Mouse (Mus musculus): ENCODE measurements around the gene Chit1.

Chit1 gene

DNA sequence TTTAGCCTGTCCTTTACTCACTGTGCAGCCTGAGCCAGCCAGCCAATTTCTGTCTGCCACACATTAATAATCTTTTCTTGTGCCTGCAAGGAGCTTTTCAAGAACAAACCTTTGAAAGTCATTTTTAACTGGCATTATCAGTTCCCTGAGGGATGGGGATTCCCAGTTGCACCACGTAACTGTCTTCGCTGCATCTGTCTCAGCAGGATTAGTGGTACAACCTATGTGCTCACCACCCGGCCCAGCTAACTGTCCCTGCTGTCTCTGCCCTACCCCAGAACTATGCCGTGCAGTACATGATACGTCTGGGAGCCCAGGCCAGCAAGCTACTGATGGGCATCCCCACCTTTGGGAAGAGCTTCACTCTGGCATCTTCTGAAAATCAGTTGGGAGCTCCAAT lies 77.2 kb downstream of the Chit1 start:
- no peak for DNase-seq (ENCODE audit: low read depth, low spot score)

DNA sequence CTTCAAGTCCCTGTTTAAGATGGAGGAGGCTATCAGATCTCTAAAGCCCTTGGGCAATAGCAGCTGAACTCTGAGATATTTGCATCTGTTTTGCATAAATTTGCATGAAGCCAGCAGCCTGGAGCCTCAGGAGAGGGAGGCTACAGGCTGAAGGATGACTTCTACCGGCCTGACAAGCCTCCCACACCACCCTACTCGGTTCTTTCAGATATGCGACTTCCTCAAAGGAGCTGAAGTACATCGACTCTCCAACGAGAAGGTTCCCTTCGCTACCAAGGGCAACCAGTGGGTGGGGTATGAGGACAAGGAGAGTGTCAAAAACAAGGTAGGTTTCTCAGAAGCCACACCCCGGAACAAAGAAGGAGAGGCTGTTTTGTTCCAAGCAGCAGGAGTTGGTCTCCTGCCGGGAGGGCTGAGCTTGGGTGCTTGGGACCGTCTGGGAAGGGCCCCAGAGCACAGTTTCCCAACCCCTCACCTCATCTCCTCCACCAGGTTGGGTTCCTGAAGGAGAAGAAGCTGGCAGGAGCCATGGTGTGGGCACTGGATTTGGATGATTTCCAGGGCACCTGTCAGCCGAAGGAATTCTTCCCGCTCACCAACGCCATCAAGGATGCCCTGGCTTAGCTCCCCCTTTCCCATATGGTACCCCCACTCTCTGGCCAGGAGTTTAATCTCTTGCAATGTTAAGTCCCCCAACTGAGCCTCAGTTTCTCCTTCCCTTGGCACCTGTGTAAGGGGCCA lies 78.1 kb downstream of the Chit1 start:
- DNase-seq (ENCODE audit: low read depth, low spot score), result no peak

DNA sequence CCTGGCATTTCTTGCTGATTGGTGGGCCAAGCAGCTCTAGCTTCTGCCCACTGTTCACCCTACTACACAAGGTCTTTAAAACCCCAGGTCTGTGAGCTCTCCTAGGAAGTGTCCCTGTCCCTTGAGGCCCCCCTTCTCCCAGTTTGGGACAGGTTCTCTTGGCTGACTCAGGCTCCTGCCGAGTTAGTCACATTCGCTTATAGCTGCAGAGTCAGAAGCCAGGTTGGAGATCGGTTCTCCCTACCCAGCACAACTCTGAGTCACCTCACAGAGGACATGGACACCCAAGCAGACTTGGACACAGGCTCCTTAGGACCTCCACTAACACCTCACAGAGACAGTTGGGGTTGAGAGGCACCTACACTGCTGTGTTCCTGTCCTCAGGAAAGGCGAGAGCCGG lies 80.2 kb downstream of the Chit1 start:
- peak; percentile 66 for DNase-seq (ENCODE audit: low read depth, low spot score)

DNA sequence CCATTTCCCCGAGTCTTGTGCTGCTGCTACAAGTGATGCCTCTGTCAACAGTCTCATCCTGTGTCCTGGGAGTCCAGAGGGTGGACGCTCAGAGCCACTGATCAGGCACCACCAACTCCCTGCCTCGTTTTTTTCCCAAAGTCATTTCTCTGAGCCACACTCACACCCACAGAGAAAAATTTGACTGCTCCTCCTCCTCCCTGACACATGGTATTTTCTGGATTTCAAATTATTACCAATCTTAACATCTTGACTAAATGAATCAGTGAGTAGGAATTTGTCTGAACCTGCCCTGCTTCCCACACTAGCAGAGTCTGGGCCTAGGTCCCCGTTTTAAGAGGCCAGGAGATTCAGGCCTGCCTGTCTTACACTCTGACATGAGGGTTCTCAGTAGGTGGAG lies 81.0 kb downstream of the Chit1 start:
- DNase-seq (ENCODE audit: low read depth, low spot score), result no peak

DNA sequence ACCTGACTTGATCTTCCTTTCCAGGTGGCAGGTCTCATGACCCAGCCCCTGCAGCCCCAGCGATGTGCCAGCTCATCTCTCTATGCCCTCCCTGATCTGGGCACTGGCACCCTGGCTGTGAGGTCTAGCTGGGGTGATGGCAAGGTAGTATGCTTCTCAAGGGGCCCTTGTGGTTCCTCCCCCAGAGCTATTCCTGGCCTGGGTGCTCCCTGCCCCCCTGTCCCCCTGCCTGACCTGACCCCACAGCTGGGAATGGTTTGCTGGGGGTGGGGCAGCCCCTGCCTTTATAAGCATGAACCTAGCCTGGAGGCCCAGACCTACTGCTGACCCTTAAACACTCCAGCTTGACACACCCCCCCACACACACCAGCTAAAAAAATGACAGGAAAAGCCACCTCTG lies 82.1 kb downstream of the Chit1 start, which contains the start of gene Mybph:
Gene Mybph, plus strand, starts transcription at position 323 of the 400 bp plus-strand sequence.
- peak; percentile 82 for DNase-seq (ENCODE audit: low read depth, low spot score)

DNA sequence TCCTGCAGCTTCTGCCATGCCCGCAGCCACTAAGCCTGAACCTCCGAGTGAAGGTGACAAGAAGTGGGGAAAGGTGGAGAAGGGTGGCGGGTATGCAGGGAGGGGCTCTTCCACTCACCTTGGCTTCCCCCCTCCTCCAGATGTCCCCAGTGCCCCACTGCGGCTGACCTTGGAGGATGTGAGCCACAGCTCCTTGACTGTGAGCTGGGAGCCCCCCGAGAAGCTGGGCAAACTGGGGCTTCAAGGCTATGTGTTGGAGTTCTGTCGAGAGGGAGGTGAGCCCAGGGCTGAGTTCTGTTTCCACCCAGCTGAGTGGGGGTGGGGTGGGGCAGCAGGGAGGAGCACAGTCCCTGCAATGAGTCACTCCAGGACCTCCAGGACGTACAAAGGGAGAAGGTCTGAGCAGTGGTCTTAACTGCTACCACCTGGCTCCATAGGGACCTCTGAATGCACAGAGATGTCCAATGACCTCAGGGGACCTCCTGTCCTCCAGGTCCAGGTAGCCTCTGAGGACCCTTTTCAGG lies 82.7 kb downstream of the Chit1 start:
- no peak for DNase-seq (ENCODE audit: low read depth, low spot score)

DNA sequence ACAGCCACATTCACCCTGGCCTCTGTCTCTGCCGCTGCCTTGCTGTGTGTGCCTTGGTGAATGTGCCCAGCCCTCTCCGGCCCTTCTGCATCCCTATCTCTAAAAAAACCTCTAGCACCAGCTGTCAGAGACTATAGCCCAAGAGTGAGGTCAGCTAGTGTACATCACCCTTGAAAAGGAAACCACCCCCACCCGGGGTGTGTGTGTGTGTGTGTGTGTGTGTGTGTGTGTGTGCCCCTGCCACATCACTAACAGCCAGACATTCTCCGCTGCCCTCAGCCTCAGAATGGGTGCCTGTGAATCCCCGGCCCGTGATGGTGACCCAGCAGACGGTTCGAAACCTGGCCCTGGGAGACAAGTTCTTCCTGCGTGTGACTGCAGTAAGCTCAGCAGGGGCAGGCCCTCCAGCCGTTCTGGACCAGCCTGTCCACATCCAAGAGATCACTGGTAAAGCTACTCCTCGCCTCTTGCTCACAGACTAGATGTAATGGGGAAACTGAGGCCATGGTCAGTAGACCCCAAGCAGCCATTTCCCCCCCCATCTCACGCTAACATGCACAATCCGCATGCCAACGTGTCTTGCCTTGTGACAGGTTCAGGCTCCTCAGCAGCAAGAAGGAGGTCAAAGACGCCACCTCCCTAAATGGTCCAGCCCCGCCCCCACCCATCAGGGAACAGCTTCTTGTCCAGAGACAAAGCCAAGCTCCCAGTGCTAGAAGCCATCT lies 83.4 kb downstream of the Chit1 start:
- peak; percentile 50 for DNase-seq (ENCODE audit: low read depth, low spot score)

DNA sequence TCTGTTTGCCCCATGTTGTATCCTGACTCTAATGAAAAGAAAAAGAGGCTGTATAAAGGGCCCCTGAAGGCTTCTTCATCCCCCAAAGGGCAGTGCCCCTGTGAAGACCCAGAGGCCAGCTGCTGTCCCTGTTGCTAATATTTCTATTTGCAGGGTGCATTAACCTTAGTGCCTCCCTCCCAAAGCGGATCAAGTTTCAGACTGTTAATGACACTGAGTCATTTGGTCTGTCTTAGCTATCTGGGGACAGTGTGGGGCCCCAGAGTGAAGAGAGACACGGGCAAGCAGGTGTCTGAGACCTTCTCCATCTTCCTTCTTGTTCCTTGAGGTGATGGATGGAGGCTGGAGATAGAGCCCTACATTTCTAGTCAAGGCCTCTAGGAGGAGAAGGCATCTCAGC lies 84.1 kb downstream of the Chit1 start:
- DNase-seq (ENCODE audit: low read depth, low spot score), result peak; percentile 68

DNA sequence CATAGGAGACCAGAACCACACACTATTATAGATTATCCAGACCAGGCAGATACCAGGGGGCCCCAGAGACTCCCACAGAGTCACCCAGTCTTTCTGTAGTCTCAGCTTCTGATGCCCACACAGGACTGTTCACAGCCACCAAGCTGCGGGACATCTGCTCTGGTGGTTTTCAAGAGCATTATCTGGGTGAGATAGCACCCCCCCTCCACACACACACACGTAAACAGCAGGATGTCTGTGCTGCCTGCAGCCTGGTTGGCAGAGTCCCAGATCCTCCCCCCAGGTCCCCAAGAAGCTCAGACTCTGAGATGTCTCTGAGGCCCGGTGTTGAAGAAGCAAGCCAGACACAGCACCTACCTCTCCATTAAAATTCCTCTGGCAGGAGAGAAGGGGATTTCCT lies 84.5 kb downstream of the Chit1 start:
- no peak for DNase-seq (ENCODE audit: low read depth, low spot score)

DNA sequence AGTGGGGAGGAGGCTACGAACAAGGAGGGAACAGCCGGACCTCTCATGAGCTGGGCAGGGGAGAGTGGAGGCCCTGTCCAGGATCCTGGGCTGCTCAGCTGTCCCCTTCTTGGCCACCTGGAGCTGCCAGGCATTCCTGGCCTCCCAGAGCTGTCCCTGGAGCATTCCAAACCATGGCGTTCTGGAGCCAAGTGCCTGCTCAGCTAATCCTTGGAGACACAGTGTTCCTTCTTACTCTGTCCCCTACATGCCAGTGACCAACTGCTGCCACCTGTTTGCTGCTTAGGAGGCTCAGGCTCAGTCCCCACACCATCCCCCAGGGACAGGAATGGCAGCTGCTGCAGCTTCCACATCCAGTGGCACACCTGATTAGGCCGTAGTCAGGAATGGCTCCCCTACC lies 84.9 kb downstream of the Chit1 start:
- peak; percentile 97 for DNase-seq (ENCODE audit: low read depth, low spot score)

DNA sequence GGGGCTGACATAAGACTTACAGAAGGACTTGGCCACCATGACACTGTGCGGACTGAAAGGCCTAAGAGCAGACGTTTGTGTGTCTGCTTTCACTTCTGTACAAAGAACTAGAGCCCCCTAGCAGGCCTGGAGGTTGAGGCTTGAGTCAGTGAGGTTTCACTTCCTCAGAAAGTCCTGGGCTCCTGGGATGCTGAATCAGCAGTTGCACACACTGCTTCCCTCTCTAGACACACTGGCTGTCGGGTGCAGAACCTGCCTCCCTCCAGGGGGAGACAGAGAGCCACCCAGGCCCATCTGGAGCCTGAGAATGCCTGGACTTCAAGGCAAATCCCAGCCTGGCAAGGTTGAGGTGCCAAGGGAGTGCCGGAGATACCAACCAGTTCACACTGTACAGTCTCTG lies 85.3 kb downstream of the Chit1 start:
- DNase-seq (ENCODE audit: low read depth, low spot score), result peak; percentile 83

DNA sequence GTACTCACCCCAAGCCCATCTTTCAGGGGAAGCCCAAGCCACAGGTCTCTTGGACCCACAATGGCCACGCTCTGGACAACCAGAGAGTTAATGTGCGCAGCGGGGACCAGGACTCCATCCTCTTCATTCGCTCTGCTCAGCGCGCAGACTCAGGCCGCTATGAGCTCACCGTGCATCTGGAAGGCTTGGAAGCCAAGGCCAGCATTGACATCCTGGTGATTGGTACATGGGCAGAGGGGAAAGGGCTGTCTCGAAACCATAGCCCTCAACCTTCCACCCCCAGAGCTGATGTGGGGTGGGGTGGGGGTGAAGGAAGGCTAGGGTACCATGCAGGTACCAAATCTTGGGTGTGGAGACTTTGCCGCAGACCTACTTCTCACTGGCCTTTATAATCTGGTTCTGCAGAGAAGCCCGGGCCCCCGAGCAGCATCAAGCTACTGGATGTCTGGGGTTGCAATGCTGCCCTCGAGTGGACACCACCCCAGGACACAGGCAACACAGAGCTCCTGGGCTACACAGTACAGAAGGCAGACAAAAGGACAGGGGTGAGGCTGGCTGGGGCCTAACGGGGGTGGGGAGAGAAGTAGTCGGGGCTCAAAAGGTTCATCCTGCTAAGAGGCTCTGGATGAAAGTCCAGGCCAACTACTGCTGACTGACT lies 86.4 kb downstream of the Chit1 start:
- no peak for DNase-seq (ENCODE audit: low read depth, low spot score)

DNA sequence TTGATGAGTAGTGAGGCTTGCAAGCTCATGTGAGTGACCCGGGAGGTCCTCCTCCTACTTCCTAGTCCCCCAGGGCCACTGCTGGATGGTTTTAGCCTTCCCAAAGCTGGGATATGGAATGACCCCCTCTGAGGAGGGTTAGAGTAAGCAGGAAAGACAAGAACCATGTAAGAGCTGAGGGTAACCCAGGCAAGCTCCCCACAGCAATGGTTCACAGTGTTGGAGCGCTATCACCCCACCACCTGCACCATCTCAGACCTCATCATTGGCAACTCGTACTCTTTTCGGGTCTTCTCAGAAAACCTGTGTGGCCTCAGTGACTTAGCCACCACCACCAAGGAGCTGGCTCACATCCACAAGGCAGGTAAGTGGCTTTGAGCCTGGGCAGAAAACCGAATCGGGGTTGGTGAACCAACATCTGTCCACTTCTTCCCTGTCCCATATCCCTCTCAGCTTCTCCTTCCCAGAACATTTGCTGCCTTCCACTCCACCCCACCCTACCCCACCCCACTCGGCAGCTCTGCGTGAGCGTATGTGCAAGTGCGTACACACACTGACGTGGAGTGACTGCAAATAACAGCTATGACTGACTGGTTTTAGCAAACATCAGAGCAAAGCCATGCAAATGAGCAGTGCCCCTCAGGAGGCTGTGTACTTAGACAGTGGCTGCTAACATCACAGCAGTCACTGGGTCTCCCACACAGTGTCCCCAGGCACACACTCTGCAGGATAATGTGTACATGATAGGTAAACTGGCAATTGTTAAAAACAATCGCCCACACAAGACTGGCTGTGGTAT lies 87.4 kb downstream of the Chit1 start:
- DNase-seq (ENCODE audit: low read depth, low spot score), result no peak

DNA sequence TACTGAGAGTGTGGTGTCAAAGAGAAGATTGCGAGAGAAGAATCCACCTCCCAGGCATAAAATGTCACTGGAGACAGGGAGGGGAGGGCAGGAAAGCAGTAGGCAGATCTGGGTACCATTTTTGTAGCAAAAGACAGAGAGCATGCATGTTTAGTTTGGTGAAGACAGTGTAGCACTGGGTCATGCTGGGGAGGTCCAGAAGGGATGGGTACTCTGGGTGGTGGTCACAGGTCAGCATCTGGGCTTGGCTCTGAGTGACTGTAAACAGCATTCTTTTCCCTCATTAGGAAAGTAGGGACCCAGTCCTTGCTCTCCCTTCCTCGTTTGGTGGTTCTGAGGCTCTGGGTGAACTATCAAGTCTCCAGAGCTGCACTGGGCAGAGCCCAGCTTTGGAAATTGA lies 89.4 kb downstream of the Chit1 start:
- DNase-seq (ENCODE audit: low read depth, low spot score), result no peak

All from skeletal muscle tissue, adult 2 months (tissue).